Mouse (Mus musculus) heart, adult 2 months (tissue): ENCODE measurements at regions not wholly inside any gene's neighbourhood (a gene's known extent, or its start where the extent isn't known, plus 50 kb on each side); places are given as distances from the start of the nearest gene placed in this dataset.

Source experiments
- CTCF ChIP-seq: fragments of 200-600 bp; IDR thresholded peaks from 2 replicates; pipeline ENCODE4 v1.8.1; 2022; ENCODE audit warnings: antibody characterized with exemption, mild to moderate bottlenecking, moderate library complexity
- EP300 ChIP-seq: fragments of 200-500 bp; IDR thresholded peaks from 2 replicates; pipeline ENCODE4 v1.6.1; 2011; ENCODE audit warnings: low read depth, low read length, control low read depth; ENCODE audit not compliant: insufficient read depth

GRCm38 (mm10) chr4:75700780-75701378 is 422.8 kb upstream of the Dmac1 start:
- TF ChIP-seq CTCF: no peak
- no peak for TF ChIP-seq EP300
